Mouse (Mus musculus) layer of hippocampus, adult 18-20 months (tissue): ENCODE measurements around the gene Rcn3. TPM values are rescaled to one million over a fixed set of nuclear protein-coding genes. Genes with fewer than 3 reads are reported as not detected.
"Not testable (repeated sequence)": the region's sequence is repeated elsewhere in the genome, so short reads cannot be mapped to it uniquely, and the experiment has no call there.

Source experiments
- DNase-seq, 2 experiments: peaks; one replicate each; pipeline ENCODE4 v3.0.0; 2022; ENCODE audit warnings: low spot score in 2 of 2
- total RNA-seq, 2 experiments: library from RNA; stranded (reverse); gene quantifications; 2 replicates each; pipeline ENCODE4 v1.2.3; 2021

Rcn3 gene
- total RNA-seq, 2 experiments from 2014 or later = 7.4 to 8.5 TPM

- DNase-seq = no peak
These were observed 6.7 kb upstream of the Rcn3 start for GRCm38 (mm10) chr7:45098541-45099240.

GRCm38 (mm10) chr7:45097479-45097878 lies 5.5 kb upstream of the Rcn3 start:
- DNase-seq = no peak

GRCm38 (mm10) chr7:45095965-45096364 lies 3.9 kb upstream of the Rcn3 start:
- DNase-seq = not testable (repeated sequence)

- no peak for DNase-seq
These were observed 3.3 kb upstream of the Rcn3 start for GRCm38 (mm10) chr7:45095367-45095766.

GRCm38 (mm10) chr7:45094121-45094520 lies 2.1 kb upstream of the Rcn3 start:
- DNase-seq = no peak

- DNase-seq = no peak
These were observed 1.5 kb upstream of the Rcn3 start for GRCm38 (mm10) chr7:45093516-45093905.

GRCm38 (mm10) chr7:45092828-45093515 lies 951 bp upstream of the Rcn3 start:
- no peak for DNase-seq

GRCm38 (mm10) chr7:45091001-45091990 lies 725 bp downstream of the Rcn3 start:
- DNase-seq = no peak

GRCm38 (mm10) chr7:45090251-45090977 lies 1.6 kb downstream of the Rcn3 start:
- no peak for DNase-seq

- no peak for DNase-seq
These were observed 3.4 kb downstream of the Rcn3 start for GRCm38 (mm10) chr7:45088597-45088996.

- DNase-seq = no peak
These were observed 5.9 kb downstream of the Rcn3 start for GRCm38 (mm10) chr7:45086084-45086483.

- DNase-seq = no peak
These were observed 8.6 kb downstream of the Rcn3 start for GRCm38 (mm10) chr7:45083300-45083890.

GRCm38 (mm10) chr7:45082401-45083299 lies 9.4 kb downstream of the Rcn3 start:
- no peak for DNase-seq

- no peak for DNase-seq
These were observed 11.0 kb downstream of the Rcn3 start for GRCm38 (mm10) chr7:45081016-45081415.

GRCm38 (mm10) chr7:45079856-45080255 lies 12.2 kb downstream of the Rcn3 start:
- peak; percentile 84 to 93 for DNase-seq

GRCm38 (mm10) chr7:45078513-45078912 lies 13.5 kb downstream of the Rcn3 start:
- DNase-seq = peak in 1 of 2 experiments; percentile 75

- no peak for DNase-seq
These were observed 14.2 kb downstream of the Rcn3 start for GRCm38 (mm10) chr7:45077829-45078228.

GRCm38 (mm10) chr7:45077322-45077721 lies 14.7 kb downstream of the Rcn3 start:
- no peak for DNase-seq

- DNase-seq = no peak
These were observed 15.5 kb downstream of the Rcn3 start for GRCm38 (mm10) chr7:45076501-45076900.
